Mouse (Mus musculus) NIH3T3 (cell line): ENCODE measurements around the gene Slit3.
A peak's percentile ranks its signal among the peaks of the same experiment; 100 is the strongest.

Source experiments
- DNase-seq: peaks from one replicate; pipeline ENCODE4 v3.0.0-alpha.2; 2012; ENCODE audit warnings: low read depth

The Slit3 gene

DNA sequence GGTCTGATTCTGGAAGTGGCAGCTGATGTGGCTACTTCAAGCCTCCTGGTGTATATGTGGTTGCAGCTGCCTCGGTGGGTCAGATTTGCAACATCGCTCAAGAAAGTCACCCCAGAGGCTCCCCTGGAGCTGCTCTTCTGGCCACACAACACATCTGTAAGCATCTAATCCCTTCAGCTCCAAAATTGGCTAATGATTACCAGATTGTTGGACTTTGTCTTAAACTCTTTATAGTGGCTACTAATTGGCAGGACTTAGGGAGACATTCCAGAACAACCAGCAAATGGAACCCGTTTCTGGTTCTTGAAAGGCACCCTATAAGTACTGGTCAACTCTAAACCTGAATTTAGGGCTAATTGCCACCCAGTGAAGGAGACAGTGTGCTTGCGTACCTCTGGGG, 348.9 kb downstream of the Slit3 start:
- no peak for DNase-seq

- no peak for DNase-seq
Measured at GRCm38 (mm10) chr11:35470853-35471252, 349.8 kb downstream of the Slit3 start.

- DNase-seq: no peak
Measured at GRCm38 (mm10) chr11:35472842-35473616, 352.0 kb downstream of the Slit3 start.

DNA sequence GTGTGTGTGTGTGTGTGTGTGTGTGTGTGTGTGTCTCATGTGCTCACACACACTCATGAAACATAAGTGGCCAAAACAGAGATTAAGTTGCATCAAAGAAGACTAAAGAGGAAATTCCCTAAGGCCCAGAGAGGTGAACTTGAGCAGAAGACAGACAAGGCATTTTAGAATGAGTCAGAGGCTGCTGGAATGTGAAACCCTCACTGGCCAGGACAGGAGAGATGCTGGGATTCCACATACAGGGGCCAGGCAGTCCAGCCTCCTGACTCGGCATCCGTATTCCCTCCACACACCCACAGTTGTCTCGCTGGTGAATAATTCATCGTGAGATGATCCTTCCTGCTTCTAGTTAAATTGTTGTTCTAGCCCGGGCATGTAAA, 352.6 kb downstream of the Slit3 start:
- DNase-seq: peak; percentile 54

- DNase-seq: no peak
Measured at GRCm38 (mm10) chr11:35480146-35480545, 359.1 kb downstream of the Slit3 start.

- no peak for DNase-seq
Measured at GRCm38 (mm10) chr11:35481611-35482363, 360.8 kb downstream of the Slit3 start.

- no peak for DNase-seq
Measured at GRCm38 (mm10) chr11:35487966-35488365, 366.9 kb downstream of the Slit3 start.

DNA sequence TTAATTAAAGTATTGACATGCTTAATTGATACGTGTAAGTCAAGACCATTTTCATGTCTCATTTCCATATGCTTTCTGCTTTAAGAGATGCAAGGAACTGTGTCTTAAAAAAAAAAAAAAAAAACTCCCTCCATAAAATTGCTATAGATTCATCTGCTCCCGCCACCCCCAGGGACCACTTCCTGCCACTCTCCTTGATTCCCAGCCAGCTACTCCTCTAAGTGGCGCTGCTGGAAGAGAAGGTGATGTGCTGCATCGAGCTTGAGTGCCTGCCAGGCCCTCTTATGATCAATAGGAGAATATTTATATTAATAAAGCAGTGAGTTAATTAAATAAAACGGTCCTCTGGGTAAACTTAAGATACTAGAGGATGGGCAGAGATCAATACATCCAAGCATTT, 370.7 kb downstream of the Slit3 start:
- DNase-seq: no peak

- DNase-seq: no peak
Measured at GRCm38 (mm10) chr11:35496874-35497273, 375.9 kb downstream of the Slit3 start.

DNA sequence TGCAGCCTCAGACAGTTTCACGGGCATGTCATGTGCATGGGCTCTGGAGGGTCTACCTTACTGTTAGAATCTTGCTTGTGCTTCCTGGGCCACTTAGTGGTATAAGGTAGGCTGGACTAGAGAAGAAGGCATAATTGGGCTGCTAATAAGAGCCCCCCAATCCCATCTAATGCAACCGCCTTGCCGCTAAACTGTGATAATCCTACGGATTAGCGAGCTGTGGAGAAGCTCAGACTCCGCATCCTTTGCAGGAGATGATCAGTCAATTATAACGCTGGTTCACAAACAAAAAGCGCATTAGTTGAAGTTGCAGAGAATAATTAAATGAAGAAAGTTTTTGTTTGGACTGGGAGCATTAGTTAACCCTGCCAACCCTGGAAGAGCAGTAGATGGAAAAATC, 376.9 kb downstream of the Slit3 start:
- no peak for DNase-seq

- DNase-seq: no peak
Measured at GRCm38 (mm10) chr11:35502128-35502527, 381.1 kb downstream of the Slit3 start.

DNA sequence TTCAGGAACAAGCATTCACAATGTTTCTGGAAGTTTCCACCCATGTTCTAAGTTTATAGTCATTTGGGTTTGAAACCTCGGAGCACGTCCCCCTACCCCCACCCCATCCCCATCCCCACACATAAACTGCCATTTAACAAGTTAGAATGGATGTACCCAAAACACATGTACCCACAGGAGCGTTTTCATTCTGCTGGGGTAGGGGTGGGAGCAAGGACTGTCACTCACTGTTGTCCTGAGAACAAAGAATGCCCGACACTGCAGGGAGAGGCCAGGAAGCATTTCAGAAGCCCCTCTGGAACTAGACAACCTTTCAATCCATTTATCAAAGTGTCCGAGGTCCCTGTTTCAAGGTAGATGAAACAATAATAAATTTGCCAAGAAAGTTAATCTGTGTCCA, 383.0 kb downstream of the Slit3 start:
- no peak for DNase-seq

GRCm38 (mm10) chr11:35504916-35505315, 383.9 kb downstream of the Slit3 start:
- no peak for DNase-seq

GRCm38 (mm10) chr11:35505316-35505715, 384.3 kb downstream of the Slit3 start:
- DNase-seq: no peak

- DNase-seq: no peak
Measured at GRCm38 (mm10) chr11:35505817-35506216, 384.8 kb downstream of the Slit3 start.

DNA sequence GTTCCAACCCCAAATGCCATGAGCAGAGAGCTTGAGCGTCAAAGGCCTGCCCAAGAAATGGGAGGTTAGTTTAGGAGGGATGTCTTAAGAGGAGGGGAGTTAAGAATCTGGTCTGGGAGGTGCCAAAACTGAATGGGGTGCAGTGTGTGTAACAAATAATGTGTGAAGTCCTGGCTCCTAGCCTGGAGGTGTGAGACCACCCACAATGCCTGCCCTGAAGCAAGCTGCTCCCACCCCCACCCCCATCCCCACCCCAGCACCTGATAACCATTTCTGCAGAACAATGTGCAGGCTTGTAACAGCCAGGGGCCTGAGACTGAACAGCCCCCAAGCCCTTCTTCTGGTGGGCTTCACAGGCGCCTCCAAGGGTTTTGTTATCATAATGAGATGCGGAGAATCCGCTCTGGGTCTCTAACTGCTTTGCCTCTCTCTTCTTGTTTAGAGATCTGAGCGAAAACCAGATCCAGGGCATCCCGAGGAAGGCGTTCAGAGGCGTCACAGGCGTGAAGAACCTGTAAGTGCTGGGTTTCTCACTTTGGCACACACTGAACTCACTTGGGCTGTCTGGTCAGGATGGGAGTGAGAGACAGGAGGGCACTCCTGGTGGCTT, 386.9 kb downstream of the Slit3 start:
- DNase-seq: no peak

GRCm38 (mm10) chr11:35512686-35513085, 391.7 kb downstream of the Slit3 start:
- no peak for DNase-seq

- DNase-seq: no peak
Measured at GRCm38 (mm10) chr11:35513343-35513742, 392.3 kb downstream of the Slit3 start.

DNA sequence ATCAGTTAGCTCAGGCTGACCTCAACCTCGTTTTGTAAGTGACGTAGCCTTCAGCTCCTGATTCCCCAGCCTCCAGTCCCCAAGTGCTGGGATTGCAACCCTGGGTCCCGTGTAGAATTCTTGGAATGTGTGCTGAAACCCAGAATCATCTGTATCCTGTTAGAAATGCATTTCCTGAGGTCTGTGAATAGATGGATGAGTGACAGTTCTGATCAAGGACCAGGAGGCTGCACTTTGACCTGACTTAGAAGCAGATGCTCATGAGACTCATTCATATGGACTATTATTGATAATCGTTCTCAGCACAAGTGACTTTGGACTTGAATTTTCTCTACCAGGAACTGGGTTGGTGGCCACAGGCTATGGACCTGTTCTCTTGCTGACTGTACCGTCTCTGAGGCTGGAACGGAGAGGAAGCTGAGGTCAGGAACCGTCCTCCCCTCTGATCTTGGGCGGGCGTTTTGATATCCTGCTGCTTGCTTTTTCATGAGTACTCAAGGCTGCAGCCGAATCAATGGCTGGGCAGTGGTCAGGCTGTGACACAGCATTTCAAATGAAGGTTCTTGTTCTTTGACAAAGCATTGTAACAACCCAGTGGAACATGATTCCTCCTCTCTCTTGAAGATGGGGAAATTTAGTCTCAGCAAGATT, 401.9 kb downstream of the Slit3 start:
- DNase-seq: no peak

- DNase-seq: peak; percentile 20
Measured at GRCm38 (mm10) chr11:35523773-35524172, 402.7 kb downstream of the Slit3 start.

DNA sequence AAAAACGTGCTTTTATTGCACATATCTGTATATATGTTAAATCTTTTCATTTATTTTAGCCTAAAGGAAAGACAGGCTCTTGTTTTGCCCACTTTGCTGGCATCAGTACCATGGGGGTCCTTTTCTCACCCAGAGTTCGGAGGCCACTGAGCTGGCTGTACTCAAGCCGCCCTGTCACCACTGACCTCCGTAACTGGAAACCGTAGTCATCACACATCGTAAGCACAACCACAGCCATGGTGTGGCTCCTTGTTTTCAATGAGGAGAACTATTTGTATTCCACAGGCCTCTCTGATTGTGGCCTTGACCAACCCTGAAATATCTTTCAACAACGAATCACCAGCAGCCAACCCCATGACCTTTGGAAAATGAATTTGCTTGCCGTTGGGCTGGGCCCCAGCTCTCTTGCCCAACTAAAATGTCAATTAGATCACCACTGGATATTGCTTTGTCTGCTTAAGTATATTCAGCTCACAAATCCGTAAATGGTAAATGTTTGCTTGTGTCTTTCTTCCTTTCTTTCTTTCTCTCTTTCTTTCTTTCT, 405.3 kb downstream of the Slit3 start:
- peak; percentile 74 for DNase-seq

- DNase-seq: peak; percentile 63
Measured at GRCm38 (mm10) chr11:35527816-35528462, 406.9 kb downstream of the Slit3 start.
